Mouse (Mus musculus) cerebellum, adult (tissue): ENCODE results near the gene Nedd9.

Experiments used
- ATAC-seq: cut with Nextera tagmentation; 2 replicates; pipeline ENCODE4 v1.9.2; 2017; ENCODE audit warnings: mild to moderate bottlenecking, moderate library complexity, mixed read lengths; ENCODE audit not compliant: insufficient number of reproducible peaks, low FRiP score, low TSS enrichment

Gene Nedd9

DNA sequence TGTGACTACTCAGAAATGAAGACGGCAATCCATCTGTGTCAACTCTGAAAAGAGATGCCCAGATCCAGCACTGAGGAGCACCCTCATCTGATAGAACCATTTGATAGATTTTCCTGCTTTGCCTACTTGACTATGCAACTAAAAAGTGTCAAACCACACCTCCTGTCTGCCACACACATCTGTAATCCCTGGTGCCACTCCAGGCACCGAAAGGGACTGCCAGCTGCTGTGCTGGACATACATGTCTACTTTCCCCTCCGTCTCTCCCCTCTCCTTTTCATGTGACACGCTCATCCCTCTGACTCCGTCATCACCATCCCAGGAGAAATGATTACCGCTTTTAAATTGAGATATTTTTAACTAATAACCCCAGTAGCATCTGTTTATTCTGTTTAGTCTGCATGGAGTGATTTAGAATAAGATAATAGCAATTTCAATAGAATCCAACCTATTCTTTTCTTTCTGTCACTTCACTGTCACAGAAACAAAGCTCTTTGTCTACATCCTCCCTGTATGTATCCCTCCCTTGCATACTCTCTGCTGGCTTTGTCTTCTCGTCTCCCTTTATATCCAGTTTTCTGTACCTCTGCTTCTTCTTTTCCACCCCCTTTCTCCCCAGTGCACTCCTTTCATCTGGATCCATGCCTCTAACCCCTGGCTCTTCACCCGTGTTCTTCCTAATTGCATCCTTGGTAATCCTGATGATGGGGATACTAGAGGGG is 5.0 kb upstream of the Nedd9 start:
- no peak for ATAC-seq

DNA sequence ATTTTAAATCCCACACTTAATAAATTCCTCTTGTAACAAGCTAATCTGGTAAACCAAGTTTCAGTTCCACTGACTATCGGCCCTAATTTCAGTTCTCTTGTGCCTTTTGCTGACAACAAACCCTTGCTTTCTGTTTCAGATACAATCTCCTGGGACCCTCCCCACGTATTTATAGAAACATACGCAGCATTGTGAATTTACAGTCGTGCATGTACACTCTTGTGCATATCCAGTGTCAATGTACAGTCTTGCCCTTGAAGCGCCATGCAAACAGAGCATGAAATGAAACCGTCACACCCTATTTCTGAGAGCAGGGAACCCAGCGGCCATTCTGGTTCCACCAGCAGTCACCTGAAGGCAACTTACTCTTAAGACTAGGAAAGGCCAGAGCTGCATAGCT is 4.4 kb upstream of the Nedd9 start:
- ATAC-seq: no peak

DNA sequence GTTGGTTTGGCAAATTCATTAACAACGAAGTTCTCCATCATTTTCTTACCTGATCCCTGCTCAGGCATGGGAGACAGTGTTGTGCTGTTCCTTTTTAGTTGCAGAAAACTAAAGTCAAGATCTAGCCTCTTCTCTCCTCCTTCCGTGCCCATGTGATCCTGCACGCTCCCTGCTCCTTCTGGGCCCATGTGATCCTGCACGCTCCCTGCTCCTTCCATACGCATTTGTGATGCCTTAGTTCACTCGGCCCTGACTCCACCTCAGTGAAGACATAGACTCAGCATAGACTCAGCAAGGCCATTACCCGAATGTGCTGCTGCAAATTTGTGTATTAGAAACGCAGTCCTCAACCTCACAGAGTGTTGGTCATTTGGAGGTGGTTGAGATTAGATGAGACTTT is 3.1 kb upstream of the Nedd9 start:
- no peak for ATAC-seq

DNA sequence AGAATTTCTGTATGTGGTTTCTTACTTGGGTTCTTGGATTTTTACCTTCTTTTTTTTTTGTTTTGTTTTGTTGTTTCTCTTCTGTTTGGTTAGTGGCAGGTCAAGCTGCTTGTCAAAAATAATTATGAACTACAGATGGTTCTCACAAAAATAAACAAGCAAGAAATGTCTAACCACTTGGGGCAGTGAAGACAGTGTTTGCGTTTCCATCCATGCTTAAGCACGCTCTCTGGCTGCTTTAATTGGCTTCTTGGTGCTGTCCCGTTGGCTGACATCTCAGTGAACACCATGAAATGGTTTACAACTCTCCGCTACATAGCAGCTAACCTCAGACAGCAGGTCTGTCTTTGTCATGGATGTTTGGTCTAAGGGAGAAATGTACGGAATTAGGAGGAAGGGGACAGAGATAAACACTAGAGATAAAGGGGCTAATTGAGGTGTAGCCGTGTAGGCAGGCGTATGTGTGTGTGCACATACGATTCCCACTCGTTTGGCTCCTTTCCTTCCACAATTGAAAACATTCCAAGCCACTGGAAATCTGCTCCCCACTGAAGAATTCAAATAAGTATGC is 2.6 kb upstream of the Nedd9 start:
- no peak for ATAC-seq

DNA sequence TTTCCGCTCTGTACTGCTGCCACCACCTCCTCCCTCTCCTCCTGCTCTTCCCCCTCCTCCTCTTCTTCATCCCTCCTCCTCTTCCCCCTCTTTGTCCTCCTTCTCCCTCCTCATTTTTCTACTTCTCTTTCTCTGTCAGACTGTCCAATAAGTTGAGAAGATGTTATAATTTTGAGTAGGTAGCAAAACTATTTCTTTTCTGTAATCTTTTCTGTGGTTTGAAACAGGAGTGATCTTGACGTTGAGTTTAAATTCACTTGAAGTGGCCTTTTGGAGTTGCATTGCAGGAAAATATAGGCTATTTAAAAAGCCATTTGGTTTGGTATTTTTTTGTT is 214 bp upstream of the Nedd9 start:
- no peak for ATAC-seq

DNA sequence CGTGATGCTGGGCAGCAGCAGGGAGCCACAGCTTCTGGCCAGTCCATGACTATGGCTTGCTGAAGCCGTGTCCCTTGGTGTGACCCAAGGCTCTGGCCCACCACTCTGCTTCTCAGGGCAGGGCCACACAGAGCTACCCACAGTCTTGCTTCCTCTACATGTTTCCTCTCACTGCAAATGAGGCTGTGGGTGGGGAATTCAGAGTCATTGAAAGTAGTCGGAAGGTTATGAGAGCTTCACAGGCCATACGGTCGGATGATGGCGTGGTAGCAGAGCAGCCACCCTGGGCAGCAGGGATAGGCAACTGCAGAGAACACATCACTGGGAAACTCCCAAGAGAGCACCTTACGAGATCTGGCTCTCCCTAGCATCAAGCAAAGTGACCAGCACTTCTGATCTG is 3.2 kb downstream of the Nedd9 start:
- ATAC-seq: no peak

DNA sequence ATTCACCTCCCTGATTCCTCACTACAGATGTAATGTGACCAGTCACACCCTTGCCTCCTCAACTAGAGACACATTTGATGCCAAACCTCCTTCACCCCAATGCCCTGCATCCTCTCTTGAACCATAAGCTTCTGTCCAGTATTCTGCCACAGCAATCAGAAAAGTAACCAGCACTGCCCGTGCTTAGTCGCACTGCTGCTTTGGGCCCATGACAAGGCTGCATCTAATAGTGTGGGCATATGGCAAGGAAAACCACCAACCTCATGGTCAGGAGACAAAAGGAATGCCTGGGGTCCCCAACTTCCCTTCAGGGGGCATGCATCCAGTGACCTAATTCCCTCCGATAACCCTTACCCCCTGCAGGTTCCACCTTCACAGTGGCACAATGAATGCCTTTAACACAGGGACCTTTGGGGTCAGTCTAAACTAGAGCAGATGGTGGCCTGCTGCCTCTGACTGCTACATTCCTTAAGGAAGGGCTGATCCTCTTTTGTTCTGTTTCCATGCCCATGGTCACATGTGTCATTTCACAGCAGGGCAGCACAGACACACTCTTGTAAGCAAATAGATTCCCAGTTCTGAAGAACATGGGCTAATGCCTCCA is 4.7 kb downstream of the Nedd9 start:
- ATAC-seq: no peak

DNA sequence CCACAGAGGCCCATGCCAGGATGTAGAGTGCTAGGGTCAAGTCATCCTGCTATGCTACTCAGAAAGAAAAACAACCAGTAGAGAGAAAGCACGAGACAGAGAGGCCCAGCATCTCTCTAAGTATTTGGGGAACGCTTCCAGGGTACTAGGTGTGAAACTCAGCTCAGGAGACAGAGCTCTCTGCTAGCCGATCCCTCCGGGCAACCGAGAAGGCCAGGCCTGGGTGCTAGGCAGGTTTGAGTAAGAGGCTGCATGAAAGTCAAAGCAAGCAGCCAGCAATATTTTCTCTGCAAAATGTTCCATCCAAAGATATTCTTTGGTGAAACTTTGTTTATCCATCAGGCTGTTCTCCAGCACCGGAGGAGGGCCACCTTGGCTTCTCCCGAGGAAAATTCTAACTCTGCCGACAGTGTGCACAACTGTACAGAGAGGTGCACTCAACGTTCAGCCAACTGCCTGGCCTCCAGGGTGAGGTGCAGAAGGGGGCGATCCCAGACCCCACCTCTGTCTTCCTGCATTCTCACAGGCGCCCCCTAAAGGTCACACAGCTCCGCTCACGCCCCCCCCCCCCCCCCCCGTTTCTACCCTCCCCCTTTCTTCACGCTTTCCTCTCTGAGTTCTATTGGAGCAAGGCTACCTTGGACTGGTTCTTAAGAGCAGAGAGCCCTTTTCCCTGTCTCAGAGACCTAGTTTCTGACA is 7.3 kb downstream of the Nedd9 start:
- no peak for ATAC-seq

DNA sequence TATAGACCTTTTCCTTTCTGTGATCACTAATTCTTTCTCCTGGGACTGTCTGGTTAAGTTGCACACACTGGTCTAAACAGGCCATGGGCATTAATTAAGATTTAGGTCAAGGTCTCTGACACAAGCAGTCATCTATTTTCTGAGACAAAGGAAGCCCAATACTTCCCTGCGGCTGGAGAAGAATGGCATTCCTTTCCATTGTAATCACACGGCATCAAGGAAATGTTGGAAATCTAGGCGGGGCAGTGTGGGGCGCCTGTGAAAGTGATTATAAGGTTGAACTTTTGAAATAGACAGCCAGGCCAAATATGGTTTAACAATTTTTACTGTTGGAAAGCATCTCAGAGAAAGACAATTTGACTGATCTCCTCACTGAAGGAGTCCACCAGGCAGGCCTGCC is 10.9 kb downstream of the Nedd9 start:
- ATAC-seq: no peak

DNA sequence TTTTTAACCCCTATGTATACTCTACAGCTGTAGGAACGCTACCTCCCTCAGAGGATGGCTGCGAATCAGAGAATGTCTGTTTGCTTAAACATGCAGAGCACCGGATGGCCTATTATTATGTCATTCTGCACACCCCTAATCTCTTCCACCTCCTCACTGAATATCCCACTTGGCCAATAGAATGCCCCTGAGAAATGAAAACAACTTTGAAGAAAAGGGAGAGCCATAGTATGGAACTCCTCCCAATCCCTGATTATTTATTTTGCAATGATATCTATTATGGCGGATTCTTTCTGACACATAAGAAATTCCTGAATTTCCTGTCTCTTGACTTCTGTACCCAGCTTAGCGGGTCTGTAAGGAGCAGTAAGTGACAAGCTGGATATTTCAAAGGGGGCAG is 12.8 kb downstream of the Nedd9 start:
- ATAC-seq: no peak

DNA sequence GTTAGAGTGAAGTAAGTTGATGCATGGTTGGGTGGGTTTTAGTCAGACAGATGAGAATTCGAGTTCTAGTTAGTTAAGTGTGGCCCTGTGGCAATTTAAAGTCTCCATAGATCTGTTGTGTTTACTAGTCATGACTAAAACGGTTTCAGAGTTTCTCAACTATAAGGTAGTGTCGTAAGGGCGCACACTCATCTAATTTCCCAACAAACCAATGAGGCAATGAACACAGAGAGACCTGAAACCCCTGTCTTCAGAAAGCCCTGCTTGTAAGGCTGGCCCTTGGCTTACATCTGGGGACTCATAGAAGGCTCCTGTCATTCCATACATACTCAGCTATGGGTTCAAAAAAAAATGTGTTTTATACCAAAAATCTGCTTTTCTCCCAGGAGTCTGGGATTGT is 13.7 kb downstream of the Nedd9 start:
- ATAC-seq: no peak

DNA sequence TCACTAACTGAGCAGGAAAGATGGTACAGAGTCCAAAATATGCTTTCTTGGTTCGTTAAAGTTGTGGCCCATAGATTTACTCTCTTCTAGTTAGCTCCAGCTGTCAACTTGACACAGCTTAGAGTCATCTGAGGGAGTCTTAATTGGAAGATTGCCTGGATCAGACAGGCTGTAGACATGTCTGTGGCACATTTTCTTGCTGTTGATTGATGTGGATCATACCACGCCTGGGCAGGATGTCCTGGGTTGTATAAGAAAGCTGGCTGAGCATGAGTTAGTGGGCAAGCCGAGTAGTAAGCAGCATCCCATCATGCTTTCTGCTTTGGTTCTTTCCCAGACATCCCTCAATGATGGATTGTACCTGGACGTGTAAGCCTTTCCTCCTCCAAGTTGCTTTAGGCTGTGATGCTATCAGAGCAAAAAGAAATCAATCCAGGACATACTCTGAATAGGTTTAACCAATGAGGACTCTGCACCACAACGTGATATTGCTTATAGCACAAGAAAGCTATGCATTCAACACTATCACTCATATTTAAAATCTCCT is 14.2 kb downstream of the Nedd9 start:
- ATAC-seq: no peak

DNA sequence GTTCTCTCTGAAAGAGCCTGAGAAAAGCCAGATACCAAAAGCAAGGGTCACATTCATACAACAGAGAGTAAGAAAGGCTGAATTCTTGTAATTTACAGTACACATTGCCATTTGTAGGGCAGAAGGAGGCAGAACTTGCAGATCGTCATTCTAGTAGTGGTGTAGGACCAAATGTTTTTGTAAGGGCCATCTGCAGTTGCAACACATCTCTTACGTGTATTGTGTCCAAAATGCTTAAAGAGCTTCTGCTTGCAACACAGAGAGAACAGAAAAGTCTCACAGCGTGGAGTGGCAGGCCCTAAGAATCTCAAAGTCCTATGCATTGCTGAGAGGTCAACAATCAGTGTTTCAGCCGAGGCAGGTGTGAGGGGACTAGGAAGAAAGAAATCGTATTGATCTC is 18.9 kb downstream of the Nedd9 start:
- ATAC-seq: no peak

DNA sequence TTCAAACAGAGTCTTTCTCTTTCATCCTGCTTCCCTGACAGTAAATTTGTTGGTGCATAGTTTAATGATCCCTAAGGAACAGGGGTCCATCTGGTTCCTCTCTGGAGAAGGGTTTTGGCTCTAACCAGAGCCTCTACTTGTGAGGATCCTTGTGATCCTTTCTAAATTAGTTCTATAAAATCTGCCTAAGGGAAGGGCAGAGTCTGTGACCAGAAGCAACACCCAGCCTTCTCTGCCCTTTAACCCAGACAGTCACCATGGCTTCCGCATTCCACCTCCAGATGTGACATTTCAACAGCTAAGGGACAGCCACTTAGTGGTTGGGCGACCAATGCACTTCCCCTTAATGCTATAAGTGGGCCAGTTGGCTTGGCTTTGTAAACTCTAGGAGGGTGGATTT is 20.1 kb downstream of the Nedd9 start:
- no peak for ATAC-seq

DNA sequence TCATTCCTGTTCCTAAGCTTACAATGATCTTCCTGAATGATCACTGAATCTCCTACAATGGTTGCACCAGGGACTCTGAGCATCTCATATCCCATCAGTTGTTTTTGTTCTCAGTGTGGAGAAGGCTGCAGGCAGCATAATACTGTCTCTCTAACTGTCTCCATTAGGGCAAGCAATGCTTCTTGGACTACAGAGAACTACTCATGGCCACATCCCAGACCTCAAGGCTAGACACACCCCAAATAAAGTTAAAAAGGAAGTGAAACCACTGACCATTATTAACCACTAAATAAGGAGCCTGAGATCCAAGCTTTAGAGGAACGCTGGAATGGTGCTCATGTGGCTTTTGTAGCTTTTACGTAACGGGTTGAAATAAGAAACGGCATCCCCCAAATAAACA is 20.5 kb downstream of the Nedd9 start:
- no peak for ATAC-seq

DNA sequence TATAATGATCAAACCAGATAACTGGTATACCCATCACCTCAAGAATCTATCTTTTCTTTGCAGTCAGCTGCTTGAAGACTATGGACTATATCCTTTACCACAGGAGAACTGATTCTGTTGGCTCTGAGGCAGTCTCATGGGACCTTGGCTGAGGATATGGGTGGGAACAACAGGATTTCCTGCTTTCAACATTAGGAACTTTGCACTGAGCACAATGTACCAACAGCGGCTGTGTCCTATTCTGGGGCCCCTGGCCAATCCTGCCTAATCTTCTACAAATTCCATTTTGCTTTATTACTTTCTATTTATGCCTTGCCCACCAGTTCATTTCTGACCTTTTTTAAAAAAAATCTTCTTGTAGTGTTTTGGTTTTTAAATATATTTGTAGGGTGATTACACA is 21.0 kb downstream of the Nedd9 start:
- ATAC-seq: no peak

DNA sequence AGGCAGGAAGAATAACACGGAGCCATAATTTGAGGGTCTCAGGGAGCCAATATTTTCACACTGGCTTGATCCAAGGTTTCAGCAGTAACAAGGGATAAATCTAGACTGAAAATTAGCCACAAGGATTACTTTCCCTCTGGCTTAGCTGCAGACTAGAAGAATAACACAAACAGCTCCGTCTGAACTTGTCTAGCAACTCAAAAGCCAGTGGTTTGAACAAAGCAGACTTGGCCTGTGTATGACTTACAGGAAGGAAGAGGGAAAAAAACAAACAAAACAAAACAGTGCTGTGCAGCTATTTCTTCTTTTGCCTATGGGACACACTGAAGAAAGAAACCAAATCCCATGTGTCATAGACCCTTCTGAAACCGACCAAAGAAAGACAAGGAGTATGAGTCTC is 25.7 kb downstream of the Nedd9 start:
- no peak for ATAC-seq

DNA sequence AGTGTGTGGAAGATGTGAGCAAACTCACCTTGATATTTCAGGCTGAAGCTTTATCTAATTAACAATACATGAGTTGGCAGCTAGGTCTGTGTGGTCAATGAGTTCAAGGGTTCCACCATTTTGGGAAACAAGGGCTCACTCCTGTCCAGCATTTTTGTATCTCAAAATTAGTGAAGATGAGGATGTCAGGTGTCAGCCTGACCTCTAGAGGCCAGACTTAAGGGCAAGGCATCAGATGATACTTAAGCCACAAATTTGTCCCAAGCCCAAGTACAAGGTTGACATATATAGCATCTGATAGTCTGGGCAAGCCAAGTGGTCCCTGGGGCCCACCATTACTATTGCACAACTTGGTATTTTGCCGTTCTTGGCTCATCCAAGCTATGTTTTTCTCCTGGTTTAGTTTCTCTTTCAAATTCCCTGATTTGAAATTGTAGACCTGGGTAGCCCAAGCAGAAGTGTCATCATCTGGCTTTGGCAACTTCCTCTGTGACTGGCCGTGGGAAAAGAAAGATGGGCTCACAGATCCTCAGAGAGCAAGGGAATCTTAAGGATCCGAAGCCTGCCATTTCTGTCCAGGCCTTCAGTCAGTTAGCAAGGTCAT is 27.4 kb downstream of the Nedd9 start:
- no peak for ATAC-seq

DNA sequence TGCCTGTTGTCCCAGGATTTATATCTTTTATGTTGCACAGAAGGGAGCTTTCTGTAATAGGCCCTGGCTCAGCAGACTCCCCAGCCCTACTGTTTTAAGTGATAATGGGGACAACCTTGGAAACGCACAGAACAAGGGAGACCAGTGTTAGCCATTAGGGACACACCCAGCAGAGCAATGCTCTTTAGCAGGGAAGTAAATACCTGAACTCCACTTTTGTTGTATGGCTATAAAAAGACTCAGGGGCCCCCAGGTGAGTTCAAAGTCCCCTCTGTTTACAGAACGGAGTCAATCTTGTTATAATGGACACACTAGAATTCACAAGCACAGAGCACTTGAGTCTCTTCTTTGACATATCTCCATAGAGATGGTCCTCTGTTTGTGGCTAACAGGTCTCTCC is 28.5 kb downstream of the Nedd9 start:
- ATAC-seq: no peak

DNA sequence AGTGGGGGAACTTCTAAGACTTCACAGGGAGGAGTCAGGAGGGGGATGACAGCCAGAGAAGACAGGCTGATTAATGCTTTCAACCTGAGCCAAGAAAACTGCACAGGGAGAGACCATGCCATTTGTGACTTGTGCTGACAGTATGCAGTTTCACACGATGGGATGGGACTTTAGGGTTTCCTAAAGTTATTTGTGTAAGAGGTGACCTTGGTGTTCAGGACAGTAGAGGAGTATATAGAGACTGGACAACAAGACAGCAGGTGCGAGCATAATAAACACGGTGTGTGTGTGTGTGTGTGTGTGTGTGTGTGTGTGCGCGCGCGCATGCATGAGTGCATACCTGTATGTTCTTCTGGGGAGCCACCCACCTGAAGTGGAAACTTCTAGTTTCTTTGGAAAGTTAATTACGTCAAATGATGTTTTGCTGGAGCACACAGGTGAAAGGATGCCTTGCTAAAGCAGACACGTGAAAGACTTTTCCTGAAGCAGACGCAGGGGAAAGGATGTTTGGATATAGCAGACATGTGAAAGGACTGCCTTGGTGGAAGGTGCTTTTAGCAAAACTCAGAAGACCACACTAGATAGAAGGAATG is 29.3 kb downstream of the Nedd9 start:
- ATAC-seq: no peak
